Mouse (Mus musculus) limb, embryonic 13.5 days (tissue): ENCODE results near the gene Ebf3. TPM values are rescaled to one million over a fixed set of nuclear protein-coding genes. Genes with fewer than 3 reads are reported as not detected.

ENCODE experiments used
- ATAC-seq: fragments of 200-750 bp; cut with Nextera tagmentation; 2 replicates; pipeline ENCODE4 v1.8.0; 2017; ENCODE audit warnings: low read depth, moderate number of reproducible peaks, moderate TSS enrichment; ENCODE audit not compliant: low FRiP score
- H3K27ac ChIP-seq: fragments of 300-500 bp; sonication (generic); 2 replicates; pipeline ENCODE4 v1.5.1; 2015; ENCODE audit warnings: inconsistent platforms, mild to moderate bottlenecking, moderate library complexity
- H3K27me3 ChIP-seq: fragments of 300-500 bp; sonication (generic); 2 replicates; pipeline ENCODE4 v1.6.1; 2015; ENCODE audit warnings: mild to moderate bottlenecking, inconsistent platforms
- H3K36me3 ChIP-seq: fragments of 300-500 bp; sonication (generic); 2 replicates; pipeline ENCODE4 v1.6.1; 2015; ENCODE audit warnings: inconsistent platforms, mild to moderate bottlenecking, moderate library complexity
- H3K4me1 ChIP-seq: fragments of 300-500 bp; sonication (generic); 2 replicates; pipeline ENCODE4 v1.6.1; 2015; ENCODE audit warnings: inconsistent platforms
- H3K4me2 ChIP-seq: fragments of 300-500 bp; sonication (generic); replicated peaks from 2 replicates; pipeline ENCODE4 v1.6.1; 2015; ENCODE audit warnings: inconsistent platforms, mild to moderate bottlenecking, moderate library complexity
- H3K4me3 ChIP-seq: fragments of 300-500 bp; sonication (generic); 2 replicates; pipeline ENCODE4 v1.5.1; 2015; ENCODE audit warnings: moderate library complexity, mild to moderate bottlenecking, inconsistent platforms
- H3K9ac ChIP-seq: fragments of 300-500 bp; sonication (generic); 2 replicates; pipeline ENCODE4 v1.6.1; 2015; ENCODE audit warnings: mild to moderate bottlenecking, inconsistent platforms
- H3K9me3 ChIP-seq: fragments of 300-500 bp; sonication (generic); 2 replicates; pipeline ENCODE4 v1.6.1; 2016; ENCODE audit warnings: inconsistent platforms
- WGBS: fragments of 180-500 bp; shearing (Covaris S2); methylation state at CpG from one replicate; pipeline ENCODE4 v1.1.7; 2015; 5-methylcytosine and 5-hydroxymethylcytosine counted together
- polyA plus RNA-seq: library from polyadenylated mRNA; unstranded; fragments of >200 nt; fragmentation: Nextera tagmentation; extraction: Ambion mirVana; gene quantifications from 2 replicates; pipeline ENCODE4 v1.2.1, GENCODE M21; 2015

Gene Ebf3
- polyA plus RNA-seq, 1 experiment from 2014 or later: 13.4 TPM

DNA sequence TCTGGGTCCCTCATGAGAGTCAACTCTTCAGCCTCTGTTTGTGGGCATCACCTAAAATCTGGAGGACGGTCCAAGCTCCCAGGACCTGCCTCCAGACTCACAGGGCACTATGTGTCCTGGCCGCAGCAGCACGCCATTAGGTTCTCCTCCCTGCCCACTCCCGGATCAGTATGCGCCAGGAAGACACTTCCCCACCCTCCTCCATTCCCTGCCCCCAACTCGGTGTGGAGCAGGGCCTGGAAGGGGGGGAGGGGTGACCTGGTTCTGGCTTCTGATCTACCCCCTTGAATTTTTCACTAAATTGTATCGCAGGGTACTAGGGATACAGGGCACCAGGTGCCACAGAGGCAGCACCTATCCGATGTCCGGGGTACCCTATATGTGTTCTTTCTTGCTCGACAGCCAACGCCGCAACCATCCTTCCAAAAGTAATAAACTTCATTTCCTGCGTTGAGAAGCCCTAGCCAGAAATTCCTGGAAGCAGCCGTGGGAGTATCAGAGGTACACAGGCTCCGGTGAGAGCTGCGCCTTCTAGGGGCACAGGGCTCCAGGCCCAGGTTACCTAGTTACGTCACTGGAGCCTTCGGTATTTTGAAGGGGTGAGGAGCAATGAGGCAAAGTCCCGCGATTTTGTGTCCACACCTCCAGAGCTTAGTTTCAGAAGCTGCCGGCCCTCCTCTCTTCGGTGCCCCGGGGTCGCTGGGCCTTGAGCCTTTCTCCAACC, 3.6 kb upstream of the Ebf3 start:
- H3K9me3 ChIP-seq: no peaks in the 10 kb centered on the region
- H3K36me3 ChIP-seq: no peaks in the 10 kb centered on the region
- peaks cover 82% of the 10 kb centered on the region for H3K27me3 ChIP-seq
- peak overlapping the region; percentile 99 for H3K9ac ChIP-seq
- 3% methylated on average over 24 of the region's 24 CpGs for WGBS
- peak overlapping the region; percentile 91 for H3K4me2 ChIP-seq
- peaks cover 73% of the 10 kb centered on the region for H3K4me1 ChIP-seq
- no peak for ATAC-seq
- peak overlapping the region; percentile 86 for H3K4me3 ChIP-seq
- peak overlapping the region; percentile 79 for H3K27ac ChIP-seq

DNA sequence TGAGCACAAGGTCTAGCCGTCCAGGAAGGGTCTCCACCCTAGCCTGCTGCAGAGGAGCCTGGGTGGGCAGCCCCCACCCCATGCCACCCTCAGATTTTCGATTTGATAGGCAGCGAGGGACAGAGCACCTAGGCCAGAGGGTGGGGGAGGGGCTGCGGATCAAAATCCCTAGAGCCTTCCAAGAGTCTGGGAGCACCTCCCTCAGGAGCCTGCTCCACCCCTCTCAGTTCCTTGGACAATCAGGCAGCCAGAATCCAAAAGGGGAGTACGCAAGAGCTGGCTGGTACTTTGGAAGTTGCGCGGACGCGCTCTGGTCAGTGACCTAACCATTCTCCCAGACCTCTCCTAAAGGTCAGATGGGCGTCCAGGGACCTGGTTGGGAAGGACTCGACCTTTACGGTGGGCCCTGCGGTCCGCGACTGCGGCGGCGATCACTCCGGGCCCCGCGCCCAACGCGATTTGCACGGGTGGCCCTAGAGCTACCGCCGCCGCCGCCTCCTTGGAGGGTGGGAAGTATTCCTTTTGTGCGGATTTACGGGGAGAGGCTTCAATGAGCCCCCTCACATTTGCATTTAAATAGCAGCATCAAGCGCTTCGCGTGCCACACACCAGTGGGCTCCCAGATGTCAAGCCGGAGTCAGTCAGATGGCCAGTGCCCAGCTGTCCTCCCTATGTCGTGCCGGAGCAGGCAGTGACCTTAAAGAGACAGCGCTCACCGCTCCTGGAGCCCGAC, 2.8 kb upstream of the Ebf3 start:
- peaks cover 66% of the 10 kb centered on the region for H3K4me1 ChIP-seq
- no peak for ATAC-seq
- H3K36me3 ChIP-seq: no peaks in the 10 kb centered on the region
- H3K27ac ChIP-seq: peak overlapping the region; percentile 79
- H3K4me3 ChIP-seq: peak overlapping the region; percentile 86
- H3K4me2 ChIP-seq: peak overlapping the region; percentile 91
- no peaks in the 10 kb centered on the region for H3K9me3 ChIP-seq
- WGBS: 2% methylated on average over 39 of the region's 39 CpGs
- H3K27me3 ChIP-seq: peaks cover 75% of the 10 kb centered on the region
- peak overlapping the region; percentile 99 for H3K9ac ChIP-seq

DNA sequence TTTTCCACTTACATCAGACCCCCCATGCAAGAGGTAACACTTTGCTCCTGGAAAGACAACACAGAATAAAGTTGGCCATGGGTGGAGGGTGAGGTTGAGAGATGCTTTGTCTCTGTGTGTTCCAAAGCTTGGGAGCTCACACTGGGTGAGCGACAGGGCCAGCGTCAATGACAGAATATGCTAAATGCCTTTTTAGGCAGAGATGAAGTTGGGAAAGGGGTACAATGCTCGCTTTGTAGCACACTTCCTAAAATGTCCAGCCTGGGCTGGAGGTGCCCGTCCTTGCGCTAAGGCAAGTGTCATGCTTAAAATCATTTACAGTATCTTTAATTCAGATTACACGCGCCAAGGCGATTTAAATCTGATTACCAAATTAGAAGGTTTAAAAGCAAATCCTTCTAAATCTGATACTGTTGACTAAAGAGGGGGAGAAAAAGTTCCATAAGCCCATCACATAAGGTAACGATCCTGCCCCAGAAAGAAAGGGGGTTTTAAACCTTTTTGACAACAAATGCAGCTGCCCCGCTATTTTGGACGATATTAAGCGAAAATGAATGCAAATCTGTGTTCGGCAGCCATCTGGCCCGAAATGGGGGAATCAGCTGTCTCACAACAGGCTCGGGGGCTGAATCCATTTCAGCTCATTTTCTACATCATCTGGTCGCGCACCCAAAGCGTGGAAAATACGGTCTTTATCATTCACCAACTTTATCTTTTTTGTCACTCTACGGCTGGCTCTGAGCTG, 2.1 kb upstream of the Ebf3 start:
- Histone ChIP-seq H3K36me3 (no peaks in the 10 kb centered on the region), H3K27me3 (peaks cover 71% of the 10 kb centered on the region), H3K4me1 (peaks cover 62% of the 10 kb centered on the region), H3K9ac (peak overlapping the region; percentile 99), H3K27ac (peak overlapping the region; percentile 79; the same call in 1 of the 2 replicates), H3K4me2 (peak overlapping the region; percentile 91), H3K4me3 (peak overlapping the region; percentile 86), H3K9me3 (no peaks in the 10 kb centered on the region)
- 7% methylated on average over 20 of the region's 20 CpGs for WGBS
- ATAC-seq: no peak

DNA sequence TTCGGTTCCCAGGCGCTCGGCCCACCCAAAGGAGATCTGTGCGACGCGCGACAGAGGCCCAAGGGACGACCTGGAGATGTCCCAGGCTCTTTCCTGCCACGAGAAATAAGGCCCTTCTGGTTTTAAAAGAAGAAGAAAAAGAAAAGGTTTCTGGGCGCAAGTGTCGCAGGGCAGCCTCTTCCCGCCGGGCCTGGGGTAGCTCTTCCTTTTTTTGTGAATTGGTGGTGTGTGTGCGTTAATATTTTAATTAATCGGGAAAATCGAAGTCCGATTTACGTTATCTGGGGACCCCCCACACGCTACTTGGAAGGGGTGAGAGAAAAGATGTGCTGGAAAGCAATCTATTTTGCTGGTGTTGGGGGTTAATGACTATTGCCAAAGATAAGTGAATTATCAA, 1.3 kb upstream of the Ebf3 start:
- no peak for ATAC-seq
- peak overlapping the region; percentile 99 for H3K9ac ChIP-seq
- WGBS: 5% methylated on average over 19 of the region's 19 CpGs
- H3K36me3 ChIP-seq: no peaks in the 10 kb centered on the region
- H3K4me1 ChIP-seq: peaks cover 55% of the 10 kb centered on the region
- H3K27me3 ChIP-seq: peaks cover 65% of the 10 kb centered on the region
- H3K4me3 ChIP-seq: peak overlapping the region; percentile 86
- H3K4me2 ChIP-seq: peak overlapping the region; percentile 91
- peak overlapping the region; percentile 88 for H3K27ac ChIP-seq
- no peaks in the 10 kb centered on the region for H3K9me3 ChIP-seq

DNA sequence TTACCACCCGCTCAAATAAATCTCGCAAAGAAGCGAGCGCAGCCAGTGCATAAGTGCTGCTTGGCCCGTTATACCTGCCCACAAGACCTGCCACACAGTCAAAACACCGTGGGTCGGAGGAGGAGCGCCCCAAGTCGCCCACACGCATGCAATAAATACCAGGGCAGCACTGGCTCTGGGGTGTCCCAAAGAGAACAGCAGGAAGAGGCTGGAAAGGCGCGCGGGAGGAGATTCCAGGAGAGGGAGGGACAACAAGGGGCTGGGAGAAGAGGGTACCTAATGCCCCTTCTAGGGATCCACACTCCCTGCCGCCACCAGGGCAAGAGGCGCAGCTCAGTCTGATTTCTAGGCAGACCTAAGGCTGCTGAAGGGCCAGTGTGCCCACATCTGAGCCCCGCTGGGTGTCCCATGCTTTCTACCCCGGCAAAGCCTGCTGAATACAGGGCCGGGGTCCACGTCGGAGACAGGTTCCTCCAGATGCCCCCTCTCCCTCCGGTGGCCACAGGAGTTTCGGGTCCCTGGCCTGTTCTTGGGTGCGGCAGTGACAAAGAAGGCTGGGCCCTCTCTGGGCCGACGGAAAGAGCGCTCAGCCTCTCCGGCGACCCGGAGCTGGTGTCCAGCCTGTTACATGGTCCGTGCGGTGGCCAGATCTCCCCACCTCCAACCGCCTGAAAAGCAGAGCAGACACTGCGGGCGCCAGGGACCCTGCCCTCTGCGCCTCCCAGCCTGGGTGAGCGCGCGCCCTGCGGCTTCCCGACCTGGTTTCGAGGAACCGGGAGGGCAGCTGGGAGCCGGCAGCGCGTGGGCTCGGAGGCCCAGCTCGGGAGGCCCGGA, 682 bp upstream of the Ebf3 start:
- H3K4me2 ChIP-seq: peak overlapping the region; percentile 91
- no peaks in the 10 kb centered on the region; the same call in 1 of the 2 replicates for H3K36me3 ChIP-seq
- peak overlapping the region; percentile 88 for H3K27ac ChIP-seq
- H3K4me3 ChIP-seq: peak overlapping the region; percentile 86
- no peaks in the 10 kb centered on the region for H3K9me3 ChIP-seq
- H3K27me3 ChIP-seq: peaks cover 63% of the 10 kb centered on the region
- peak; percentile 22 for ATAC-seq
- peak overlapping the region; percentile 99 for H3K9ac ChIP-seq
- 1% methylated on average over 48 of the region's 48 CpGs for WGBS
- H3K4me1 ChIP-seq: peaks cover 53% of the 10 kb centered on the region

DNA sequence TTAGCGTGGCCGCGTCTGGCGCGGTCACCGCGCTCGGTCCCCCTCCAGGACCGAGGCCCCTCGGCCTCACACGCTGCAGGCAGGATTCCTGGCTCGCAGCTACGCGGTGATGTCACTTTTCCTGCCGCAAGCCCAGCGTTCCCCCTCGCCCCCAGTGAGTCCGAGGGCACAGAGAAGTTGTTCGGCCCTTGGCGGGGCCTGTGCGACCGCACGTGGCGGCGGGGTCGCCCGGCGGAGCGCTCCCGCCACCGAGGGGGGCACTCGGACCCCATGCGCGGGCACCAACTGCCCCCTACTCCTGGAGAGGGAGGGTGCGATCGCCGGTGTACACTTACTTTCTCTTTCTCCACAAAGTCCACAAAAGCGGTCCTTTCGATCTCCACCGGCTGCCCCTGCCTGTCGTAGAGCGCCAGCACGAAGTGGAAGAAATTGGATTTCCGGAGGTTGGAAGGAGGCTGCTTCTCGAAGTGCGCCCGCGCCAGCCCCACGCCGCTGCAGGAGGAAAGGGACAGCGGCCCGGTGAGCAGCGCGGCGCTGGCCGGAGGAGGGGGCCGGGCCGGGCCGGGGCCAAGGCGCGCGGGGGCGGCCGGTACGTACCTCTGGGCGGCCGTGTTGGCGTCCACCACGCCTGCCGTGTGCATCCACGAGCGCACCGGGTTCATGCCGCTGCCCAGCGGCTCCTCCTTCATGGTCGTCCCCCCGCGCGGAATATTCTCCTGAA, 902 bp downstream of the Ebf3 start:
- peak overlapping the region; percentile 86 for H3K4me3 ChIP-seq
- under 1% methylated on average over 79 of the region's 79 CpGs for WGBS
- H3K4me2 ChIP-seq: peak overlapping the region; percentile 91
- H3K27me3 ChIP-seq: peaks cover 53% of the 10 kb centered on the region
- H3K27ac ChIP-seq: peak overlapping the region; percentile 96
- peaks cover 53% of the 10 kb centered on the region for H3K4me1 ChIP-seq
- peaks cover 9% of the 10 kb centered on the region for H3K36me3 ChIP-seq
- H3K9me3 ChIP-seq: no peaks in the 10 kb centered on the region
- ATAC-seq: no peak
- peak overlapping the region; percentile 99 for H3K9ac ChIP-seq

DNA sequence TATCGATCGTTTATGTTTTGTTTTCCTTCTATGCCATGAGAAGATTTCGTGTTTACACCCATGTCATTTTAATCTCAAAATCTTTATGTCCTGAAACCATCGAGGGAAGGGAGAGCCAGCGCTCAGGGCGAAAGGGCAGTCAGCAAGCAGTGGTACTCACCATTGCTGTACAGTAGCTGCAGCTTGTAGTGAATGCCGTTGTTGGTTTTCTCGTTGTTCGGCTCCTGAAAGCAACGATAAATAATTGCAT, 1.4 kb downstream of the Ebf3 start:
- ATAC-seq: no peak
- Histone ChIP-seq H3K36me3 (peaks cover 9% of the 10 kb centered on the region), H3K4me1 (peaks cover 52% of the 10 kb centered on the region), H3K9me3 (no peaks in the 10 kb centered on the region), H3K4me2 (peak overlapping the region; percentile 91), H3K27me3 (peaks cover 49% of the 10 kb centered on the region), H3K27ac (peak overlapping the region; percentile 96), H3K4me3 (peak overlapping the region; percentile 86), H3K9ac (peak overlapping the region; percentile 99)
- under 1% methylated on average over 10 of the region's 10 CpGs for WGBS

DNA sequence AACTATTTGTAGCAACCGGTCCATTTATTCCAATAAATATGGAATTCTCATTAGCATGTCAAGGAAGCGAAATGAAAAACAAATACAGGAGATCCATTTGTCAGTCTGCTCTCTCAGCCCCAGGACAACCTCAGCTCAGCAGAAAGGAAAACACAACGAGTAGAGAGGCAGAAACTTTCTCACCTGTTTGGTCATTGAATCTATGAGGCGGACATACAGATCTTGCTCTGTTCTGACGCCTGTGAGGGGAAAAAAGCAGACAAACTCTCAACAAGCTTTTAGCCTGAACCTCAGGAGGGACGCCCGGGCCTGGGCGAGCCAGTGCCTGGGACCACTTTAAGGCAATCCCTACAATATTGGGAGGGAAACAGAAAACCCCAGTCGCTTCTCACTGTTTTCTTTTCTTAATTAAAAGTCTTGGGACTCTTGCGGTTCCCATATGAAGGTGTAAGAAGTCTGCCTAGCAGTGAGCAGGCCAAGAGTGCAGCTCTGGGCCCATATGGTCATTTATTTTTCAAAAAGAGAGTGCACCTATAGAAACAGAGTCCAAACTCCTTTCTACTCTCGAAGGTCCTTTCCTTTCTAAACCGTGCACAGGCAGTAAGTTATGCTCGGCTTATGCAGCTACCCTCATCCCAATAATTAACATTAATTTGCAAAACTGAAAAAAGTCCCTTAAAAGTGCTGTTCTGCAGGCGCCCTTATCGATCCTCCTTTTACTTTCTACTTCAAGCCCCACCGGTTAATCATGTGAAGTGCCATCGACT, 1.9 kb downstream of the Ebf3 start:
- Histone ChIP-seq H3K4me2 (peak overlapping the region; percentile 91), H3K9ac (peak overlapping the region; percentile 99), H3K9me3 (no peaks in the 10 kb centered on the region), H3K36me3 (peaks cover 9% of the 10 kb centered on the region), H3K27ac (peak overlapping the region; percentile 96), H3K27me3 (peaks cover 44% of the 10 kb centered on the region), H3K4me1 (peaks cover 50% of the 10 kb centered on the region), H3K4me3 (peak overlapping the region; percentile 86)
- no peak for ATAC-seq
- WGBS: 4% methylated on average over 17 of the region's 17 CpGs

DNA sequence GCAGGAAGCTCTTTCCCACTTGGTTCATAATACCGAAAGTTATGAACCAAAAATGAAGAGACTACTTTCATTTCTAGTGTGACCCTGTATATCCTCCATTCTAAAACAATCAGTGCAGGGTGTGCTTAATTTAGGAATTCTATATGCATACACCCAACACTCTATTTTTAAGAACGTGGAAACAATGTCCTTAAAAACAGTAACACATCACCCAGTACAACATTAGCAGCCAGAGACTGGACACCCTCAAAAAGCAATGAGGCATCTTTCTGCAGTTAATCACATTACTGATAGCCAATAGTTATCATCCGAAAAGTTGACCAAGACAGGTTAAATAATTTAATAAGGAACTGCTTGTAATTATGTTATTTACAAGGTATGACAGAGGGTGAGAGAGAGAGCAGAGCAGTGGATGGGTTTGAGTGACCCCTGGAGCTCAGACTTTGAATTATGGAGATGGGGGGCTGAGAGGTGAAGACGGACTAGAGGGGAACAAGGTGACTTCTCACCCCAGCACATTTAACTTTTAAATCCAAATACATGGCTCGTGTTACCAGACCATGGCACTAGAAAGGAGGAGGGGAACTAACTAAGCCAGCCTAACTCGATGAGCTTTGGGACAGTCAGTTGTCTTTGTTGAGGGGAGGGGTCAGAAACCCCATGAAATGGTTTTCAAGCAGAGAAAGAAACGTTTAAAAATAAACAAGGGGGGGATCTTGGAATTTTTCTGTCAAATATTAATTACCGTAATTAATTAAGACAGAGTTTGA, 2.7 kb downstream of the Ebf3 start:
- Histone ChIP-seq H3K4me2 (peak overlapping the region; percentile 91), H3K9me3 (no peaks in the 10 kb centered on the region), H3K36me3 (peaks cover 13% of the 10 kb centered on the region), H3K27me3 (peaks cover 40% of the 10 kb centered on the region), H3K4me3 (peak overlapping the region; percentile 86), H3K9ac (peak overlapping the region; percentile 99), H3K4me1 (peaks cover 45% of the 10 kb centered on the region), H3K27ac (peak overlapping the region; percentile 91)
- no peak for ATAC-seq
- WGBS: 2% methylated on average over 8 of the region's 8 CpGs

DNA sequence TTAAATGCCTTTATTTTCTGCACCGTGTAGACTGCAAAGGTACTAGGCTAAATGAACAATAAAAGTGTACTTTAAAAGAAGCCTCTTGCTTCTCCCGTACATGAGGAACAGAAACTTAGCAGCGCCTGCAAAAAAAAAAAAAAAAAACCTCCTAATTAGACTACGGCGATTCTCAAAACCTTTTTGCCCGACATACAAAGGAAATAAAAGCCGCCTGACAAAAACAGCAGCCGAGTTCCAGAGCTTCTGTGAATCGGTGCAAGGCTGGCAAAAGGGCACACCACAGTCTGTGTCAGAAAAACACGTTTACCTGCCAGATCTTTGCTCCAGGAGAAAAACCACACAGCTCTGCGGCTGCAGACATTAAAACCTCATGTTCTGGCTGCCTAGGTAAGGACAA, 3.4 kb downstream of the Ebf3 start:
- H3K4me1 ChIP-seq: peaks cover 40% of the 10 kb centered on the region
- WGBS: 2% methylated on average over 11 of the region's 11 CpGs
- H3K27ac ChIP-seq: peak overlapping the region; percentile 91
- no peak for ATAC-seq
- H3K4me3 ChIP-seq: peak overlapping the region; percentile 86
- peak overlapping the region; percentile 91 for H3K4me2 ChIP-seq
- H3K27me3 ChIP-seq: peaks cover 37% of the 10 kb centered on the region
- H3K9me3 ChIP-seq: no peaks in the 10 kb centered on the region
- H3K9ac ChIP-seq: peak overlapping the region; percentile 99
- H3K36me3 ChIP-seq: peaks cover 13% of the 10 kb centered on the region
